Mouse (Mus musculus) layer of hippocampus, adult 6 months (tissue): Measurements from ENCODE around the gene Slc6a5. TPM values are rescaled to one million over a fixed set of nuclear protein-coding genes. Genes with fewer than 3 reads are reported as not detected.

Experiments
- long read RNA-seq, 2 experiments: library from polyadenylated mRNA; unstranded; transcript quantifications; one replicate each; pipeline ENCODE4 v2.0.0; 2019 to 2020
- polyA plus RNA-seq: library from polyadenylated mRNA; unstranded; fragments of <200 nt; fragmentation: Nextera tagmentation; gene quantifications from 2 replicates; pipeline ENCODE4 v1.2.3, GENCODE M21; 2021

Slc6a5 gene
- polyA plus RNA-seq: 0.03 TPM in 1 of 2 replicates, not detected in the other
- long read RNA-seq, experiment 1: 0 reads
- long read RNA-seq, experiment 2, partial matches to known transcripts: 0 of 1 reads
- long read RNA-seq, experiment 2, other reads (novel, unspliced or antisense): 1 of 1 reads

GRCm38 (mm10) chr7:49909850-49910249 is at the start of gene Slc6a5:
Gene Slc6a5, plus strand, starts transcription at chr7:49910146.

DNA sequence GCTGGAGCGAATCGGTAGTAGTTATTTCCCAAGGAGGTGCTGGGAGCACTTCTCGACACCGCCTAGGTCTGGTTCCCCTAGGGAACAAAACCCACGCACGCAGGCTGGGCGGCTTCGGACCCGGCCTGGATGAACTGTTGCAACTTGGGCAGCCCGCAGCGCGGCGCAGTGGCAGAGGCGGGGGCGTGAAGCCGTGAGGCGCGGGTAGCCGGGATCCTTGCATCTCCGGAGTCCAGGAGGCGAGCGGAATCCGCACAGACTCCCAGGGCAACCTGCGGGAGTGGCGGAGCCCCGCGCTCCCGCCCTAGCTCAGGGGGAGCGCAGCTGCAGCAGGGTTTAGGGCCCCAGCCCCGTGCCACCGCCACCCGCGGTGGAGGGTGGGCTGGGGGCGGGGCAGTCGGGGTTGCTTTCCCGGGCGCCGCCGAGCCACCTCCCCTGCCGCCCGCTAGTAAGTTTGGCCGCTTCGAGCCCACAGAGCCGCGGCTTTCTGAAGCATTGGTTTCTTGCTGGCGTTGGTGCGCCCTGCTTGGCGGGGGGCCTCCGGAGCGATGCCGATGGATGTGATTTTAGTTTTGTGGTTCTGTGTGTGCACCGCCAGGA is 65.0 kb downstream of the Slc6a5 start, which contains the start of gene Nell1:
Gene Nell1, plus strand, starts transcription at position 24 of the 600 bp plus-strand sequence.

Other genes with a start within 250 kb of the Slc6a5 start
- gene Htatip2, start 151.0 kb upstream of the Slc6a5 start, polyA plus RNA-seq: 17.9 and 18.5 TPM in 2 replicates
- gene Prmt3, start 131.8 kb upstream of the Slc6a5 start, polyA plus RNA-seq: 24.9 and 25.4 TPM in 2 replicates
- gene Nell1, start 64.7 kb downstream of the Slc6a5 start, polyA plus RNA-seq: 23.2 and 25.7 TPM in 2 replicates